Mouse (Mus musculus) monocyte, adult 5-6 weeks (primary cell): ENCODE measurements around the gene Pitpnm2. TPM values are rescaled to one million over a fixed set of nuclear protein-coding genes. Genes with fewer than 3 reads are reported as not detected.
"Not testable (repeated sequence)": the region's sequence is repeated elsewhere in the genome, so short reads cannot be mapped to it uniquely, and the experiment has no call there.

Experiments
- ATAC-seq: fragments of 153-309, 156-312 bp; replicated peaks from 2 replicates; pipeline ENCODE4 v1.8.0; 2017; ENCODE audit warnings: mild to moderate bottlenecking; ENCODE audit not compliant: low TSS enrichment, insufficient number of reproducible peaks, severe bottlenecking, poor library complexity, low FRiP score
- total RNA-seq: library from RNA; stranded (forward); fragments of 200-1000, 200-491, 200-594 nt; gene quantifications from 3 replicates; pipeline ENCODE4 v1.2.3, GENCODE M21; 2017

Pitpnm2 gene
- 1.1 to 2.8 TPM (median 1.3 TPM) in 3 replicates for total RNA-seq

- ATAC-seq = no peak
Observed at GRCm38 (mm10) chr5:124249614-124250591, at the start of gene Pitpnm2. Pitpnm2 (minus strand) TSS chr5:124249760.

GRCm38 (mm10) chr5:124299307-124299706 lies 49.7 kb upstream of the Pitpnm2 start:
- ATAC-seq = not testable (repeated sequence)

- ATAC-seq = no peak
Observed at GRCm38 (mm10) chr5:124296475-124296874, 46.9 kb upstream of the Pitpnm2 start.

GRCm38 (mm10) chr5:124293967-124294366 lies 44.4 kb upstream of the Pitpnm2 start:
- ATAC-seq = no peak

- no peak for ATAC-seq
Observed at GRCm38 (mm10) chr5:124290216-124290615, 40.7 kb upstream of the Pitpnm2 start.

GRCm38 (mm10) chr5:124287616-124288247 lies 38.2 kb upstream of the Pitpnm2 start:
- ATAC-seq = no peak

GRCm38 (mm10) chr5:124284330-124284729 lies 34.8 kb upstream of the Pitpnm2 start:
- no peak for ATAC-seq

- ATAC-seq = no peak
Observed at GRCm38 (mm10) chr5:124282854-124283253, 33.3 kb upstream of the Pitpnm2 start.

- no peak for ATAC-seq
Observed at GRCm38 (mm10) chr5:124270226-124270625, 20.7 kb upstream of the Pitpnm2 start.

- ATAC-seq = no peak
Observed at GRCm38 (mm10) chr5:124269661-124270060, 20.1 kb upstream of the Pitpnm2 start.

GRCm38 (mm10) chr5:124267652-124268051 lies 18.1 kb upstream of the Pitpnm2 start:
- no peak for ATAC-seq

GRCm38 (mm10) chr5:124266821-124267220 lies 17.3 kb upstream of the Pitpnm2 start:
- no peak for ATAC-seq

GRCm38 (mm10) chr5:124263246-124263645 lies 13.7 kb upstream of the Pitpnm2 start:
- ATAC-seq = no peak

- no peak for ATAC-seq
Observed at GRCm38 (mm10) chr5:124262090-124262489, 12.5 kb upstream of the Pitpnm2 start.

- ATAC-seq = no peak
Observed at GRCm38 (mm10) chr5:124259133-124259532, 9.6 kb upstream of the Pitpnm2 start.

GRCm38 (mm10) chr5:124258026-124258425 lies 8.5 kb upstream of the Pitpnm2 start:
- no peak for ATAC-seq

GRCm38 (mm10) chr5:124255141-124255540 lies 5.6 kb upstream of the Pitpnm2 start:
- ATAC-seq = no peak

GRCm38 (mm10) chr5:124253555-124253954 lies 4.0 kb upstream of the Pitpnm2 start:
- no peak for ATAC-seq

- ATAC-seq = no peak
Observed at GRCm38 (mm10) chr5:124252580-124253320, 3.2 kb upstream of the Pitpnm2 start.
